Mouse (Mus musculus): ENCODE data around the gene Foxj2. TPM values are rescaled to one million over a fixed set of nuclear protein-coding genes. Genes with fewer than 3 reads are reported as not detected.

Gene Foxj2
- total and polyA plus RNA-seq, 2 experiments from 2014 or later, result 4.4 to 17.8 TPM

DNA sequence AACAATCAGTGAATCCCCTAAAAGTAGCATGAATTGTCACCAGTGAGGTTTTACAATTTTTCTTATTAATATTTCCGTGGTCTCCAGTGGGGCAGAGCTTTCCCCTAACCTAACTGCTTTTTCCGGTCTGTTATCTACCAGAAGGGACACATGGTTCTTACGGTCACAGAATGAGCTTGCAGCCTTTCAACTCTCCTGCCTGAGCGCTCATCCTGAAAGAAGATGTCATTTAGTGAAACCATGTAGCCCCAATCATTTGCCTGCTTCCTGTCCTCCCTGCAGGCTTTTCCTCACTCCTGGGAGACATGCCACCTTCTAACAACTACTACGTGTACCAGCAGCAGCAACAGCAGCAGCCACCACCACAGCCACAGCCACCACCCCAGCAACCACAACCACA is 17.8 kb downstream of the Foxj2 start:
- Histone ChIP-seq H3K4me1 (ENCODE audit: control insufficient read depth, insufficient read depth) (no peaks in the 10 kb centered on the region), H3K27me3 (ENCODE audit: control insufficient read depth, insufficient read depth, low read length) (no peaks in the 10 kb centered on the region), H3K9ac (replicated peaks; ENCODE audit: low read depth, low read length) (no peak overlapping the region), H3K4me2 (ENCODE audit: low read depth, low read length) (no peak overlapping the region), H3K27ac (ENCODE audit: low read depth) (no peak overlapping the region), H3K4me3 (ENCODE audit: low read depth, low read length) (no peak overlapping the region), H3K9me3 (replicated peaks; ENCODE audit: control insufficient read depth, low read length) (no peaks in the 10 kb centered on the region; the same call in 1 of the 2 replicates), H3K36me3 (replicated peaks; ENCODE audit: control insufficient read depth, insufficient read depth, low read length) (peaks cover 95% of the 10 kb centered on the region)
- TF ChIP-seq EP300 (IDR thresholded peaks at IDR 0.05; ENCODE audit: low read depth), result no peak
- no peak for TF ChIP-seq CTCF (IDR thresholded peaks at IDR 0.05; ENCODE audit: low read depth)
- 89% methylated on average over 5 of the region's 5 CpGs for WGBS
- no peak for DNase-seq (ENCODE audit: low spot score)
- ATAC-seq (ENCODE audit: insufficient read depth, low read depth), result no peak

DNA sequence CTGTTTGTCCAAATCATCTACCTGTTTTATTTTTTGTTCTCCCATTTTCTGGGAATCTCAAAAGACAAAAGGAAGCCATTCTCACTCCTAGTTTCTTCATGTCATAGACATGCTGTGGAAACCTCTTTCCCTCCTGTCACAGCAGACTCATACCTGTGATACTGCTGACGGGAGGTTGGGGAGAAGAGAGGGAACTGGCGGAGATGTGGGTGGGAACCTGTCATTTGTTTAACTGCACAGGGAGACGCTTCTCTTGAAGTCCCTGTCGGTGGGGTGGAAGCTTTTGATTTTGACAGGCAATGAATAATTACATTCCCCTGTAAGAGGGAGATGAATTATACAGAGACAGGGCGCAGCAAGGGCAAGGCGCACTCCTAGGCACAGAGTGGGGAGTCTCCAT is 24.0 kb downstream of the Foxj2 start:
- H3K9ac ChIP-seq (replicated peaks; ENCODE audit: low read depth, low read length), result no peak overlapping the region
- no peak overlapping the region for H3K4me2 ChIP-seq (ENCODE audit: low read depth, low read length)
- peaks cover 67% of the 10 kb centered on the region for H3K36me3 ChIP-seq (replicated peaks; ENCODE audit: control insufficient read depth, insufficient read depth, low read length)
- 84% methylated on average over 6 of the region's 6 CpGs for WGBS
- no peak for DNase-seq (ENCODE audit: low spot score)
- TF ChIP-seq CTCF (IDR thresholded peaks at IDR 0.05; ENCODE audit: low read depth), result no peak
- no peak for TF ChIP-seq EP300 (IDR thresholded peaks at IDR 0.05; ENCODE audit: low read depth)
- H3K9me3 ChIP-seq (replicated peaks; ENCODE audit: control insufficient read depth, low read length), result no peaks in the 10 kb centered on the region
- no peak overlapping the region for H3K27ac ChIP-seq (ENCODE audit: low read depth)
- no peaks in the 10 kb centered on the region for H3K4me1 ChIP-seq (ENCODE audit: control insufficient read depth, insufficient read depth)
- no peak for ATAC-seq (ENCODE audit: insufficient read depth, low read depth)
- H3K4me3 ChIP-seq (ENCODE audit: low read depth, low read length), result no peak overlapping the region
- no peaks in the 10 kb centered on the region for H3K27me3 ChIP-seq (ENCODE audit: control insufficient read depth, insufficient read depth, low read length)

DNA sequence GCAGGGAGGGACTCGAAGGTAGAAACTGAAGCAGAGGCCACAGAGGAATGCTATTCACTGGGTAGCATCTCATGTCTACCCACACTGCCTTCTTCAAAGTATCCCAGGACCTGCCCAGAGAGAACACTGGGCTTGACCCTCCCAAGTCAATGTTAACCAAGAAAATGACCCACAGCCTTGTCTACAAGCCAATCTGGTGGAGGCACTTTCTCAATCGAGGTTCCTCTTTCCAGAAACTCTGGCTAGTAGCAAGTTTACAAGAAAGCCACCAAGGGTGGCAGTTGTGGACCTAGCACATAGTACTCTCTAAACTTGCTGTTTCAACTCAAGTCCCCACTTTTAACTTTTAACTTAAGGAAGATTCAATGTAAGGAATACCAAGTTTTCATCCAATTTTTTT is 33.0 kb downstream of the Foxj2 start:
- no peak overlapping the region for H3K4me3 ChIP-seq (ENCODE audit: low read depth, low read length)
- no peak for TF ChIP-seq EP300 (IDR thresholded peaks at IDR 0.05; ENCODE audit: low read depth)
- no peak for TF ChIP-seq CTCF (IDR thresholded peaks at IDR 0.05; ENCODE audit: low read depth)
- no peak for DNase-seq (ENCODE audit: low spot score)
- H3K27ac ChIP-seq (ENCODE audit: low read depth), result no peak overlapping the region
- no peak overlapping the region for H3K9ac ChIP-seq (replicated peaks; ENCODE audit: low read depth, low read length)
- no peaks in the 10 kb centered on the region for H3K36me3 ChIP-seq (replicated peaks; ENCODE audit: control insufficient read depth, insufficient read depth, low read length)
- no peaks in the 10 kb centered on the region for H3K27me3 ChIP-seq (ENCODE audit: control insufficient read depth, insufficient read depth, low read length)
- no peak for ATAC-seq (ENCODE audit: insufficient read depth, low read depth)
- WGBS, result 41% methylated on average over 2 of the region's 2 CpGs
- no peaks in the 10 kb centered on the region for H3K4me1 ChIP-seq (ENCODE audit: control insufficient read depth, insufficient read depth)
- no peak overlapping the region for H3K4me2 ChIP-seq (ENCODE audit: low read depth, low read length)
- H3K9me3 ChIP-seq (replicated peaks; ENCODE audit: control insufficient read depth, low read length), result no peaks in the 10 kb centered on the region

DNA sequence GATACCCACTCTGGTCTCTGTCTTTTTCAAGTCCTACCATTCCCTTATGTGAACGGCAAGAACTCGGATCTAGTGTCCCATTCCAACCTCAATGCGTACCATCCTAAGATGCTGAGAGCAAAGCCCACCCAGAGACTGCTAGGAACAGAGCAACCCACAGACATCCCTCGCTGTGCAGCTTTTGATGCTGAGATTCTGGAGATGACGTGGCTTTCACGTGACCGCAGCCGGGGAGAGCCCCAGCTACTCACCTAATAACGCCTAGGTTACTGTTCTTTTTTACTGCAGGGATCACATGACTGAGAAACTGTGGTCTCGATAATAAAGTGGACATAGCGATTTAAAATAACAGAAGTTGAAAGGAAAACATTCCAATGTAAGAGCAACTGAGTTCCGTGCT is 34.8 kb downstream of the Foxj2 start:
- DNase-seq (ENCODE audit: low spot score) (no peak), ATAC-seq (ENCODE audit: insufficient read depth, low read depth) (no peak)
- 74% methylated on average over 12 of the region's 12 CpGs for WGBS
- Histone ChIP-seq H3K27me3 (ENCODE audit: control insufficient read depth, insufficient read depth, low read length) (no peaks in the 10 kb centered on the region), H3K27ac (ENCODE audit: low read depth) (no peak overlapping the region), H3K4me2 (ENCODE audit: low read depth, low read length) (no peak overlapping the region), H3K4me3 (ENCODE audit: low read depth, low read length) (no peak overlapping the region), H3K4me1 (ENCODE audit: control insufficient read depth, insufficient read depth) (no peaks in the 10 kb centered on the region), H3K9ac (replicated peaks; ENCODE audit: low read depth, low read length) (no peak overlapping the region), H3K36me3 (replicated peaks; ENCODE audit: control insufficient read depth, insufficient read depth, low read length) (no peaks in the 10 kb centered on the region), H3K9me3 (replicated peaks; ENCODE audit: control insufficient read depth, low read length) (no peaks in the 10 kb centered on the region)
- TF ChIP-seq CTCF (IDR thresholded peaks at IDR 0.05; ENCODE audit: low read depth), result no peak
- TF ChIP-seq EP300 (IDR thresholded peaks at IDR 0.05; ENCODE audit: low read depth), result no peak

DNA sequence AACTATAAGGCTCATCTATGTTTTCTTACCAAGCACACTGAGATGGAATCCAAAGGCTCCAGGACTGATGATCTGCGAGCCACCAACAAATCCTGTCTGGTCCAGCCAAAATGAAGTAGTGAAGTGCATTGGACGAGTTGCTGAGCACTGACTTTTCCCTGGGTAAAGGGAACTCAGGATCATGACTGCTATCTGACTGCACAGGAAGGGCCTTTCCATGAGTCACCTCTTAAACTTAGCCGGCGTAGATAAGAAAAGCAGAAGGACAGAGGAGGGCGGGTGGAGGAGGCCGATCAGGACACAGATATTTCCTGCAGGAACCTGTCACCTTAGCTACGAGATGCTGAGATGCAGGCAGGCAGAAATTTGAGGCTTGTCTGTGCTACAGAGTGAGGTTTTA is 36.2 kb downstream of the Foxj2 start, which contains the start of gene C3ar1:
C3ar1 (minus strand) TSS at position 207 of the 400 bp plus-strand sequence.
- DNase-seq (ENCODE audit: low spot score), result no peak
- Histone ChIP-seq H3K4me1 (ENCODE audit: control insufficient read depth, insufficient read depth) (no peaks in the 10 kb centered on the region), H3K36me3 (replicated peaks; ENCODE audit: control insufficient read depth, insufficient read depth, low read length) (no peaks in the 10 kb centered on the region), H3K9ac (replicated peaks; ENCODE audit: low read depth, low read length) (no peak within 1 kb of the TSS), H3K9me3 (replicated peaks; ENCODE audit: control insufficient read depth, low read length) (no peaks in the 10 kb centered on the region), H3K27me3 (ENCODE audit: control insufficient read depth, insufficient read depth, low read length) (no peaks in the 10 kb centered on the region), H3K4me3 (ENCODE audit: low read depth, low read length) (no peak within 1 kb of the TSS), H3K4me2 (ENCODE audit: low read depth, low read length) (no peak within 1 kb of the TSS), H3K27ac (ENCODE audit: low read depth) (no peak within 1 kb of the TSS)
- 0 out of 2 replicates have a peak, but pooled peaks have one; percentile 20 for ATAC-seq (ENCODE audit: insufficient read depth, low read depth)
- WGBS, result 14% methylated on average over 7 of the region's 7 CpGs
- TF ChIP-seq CTCF (IDR thresholded peaks at IDR 0.05; ENCODE audit: low read depth) (no peak), EP300 (IDR thresholded peaks at IDR 0.05; ENCODE audit: low read depth) (no peak)

DNA sequence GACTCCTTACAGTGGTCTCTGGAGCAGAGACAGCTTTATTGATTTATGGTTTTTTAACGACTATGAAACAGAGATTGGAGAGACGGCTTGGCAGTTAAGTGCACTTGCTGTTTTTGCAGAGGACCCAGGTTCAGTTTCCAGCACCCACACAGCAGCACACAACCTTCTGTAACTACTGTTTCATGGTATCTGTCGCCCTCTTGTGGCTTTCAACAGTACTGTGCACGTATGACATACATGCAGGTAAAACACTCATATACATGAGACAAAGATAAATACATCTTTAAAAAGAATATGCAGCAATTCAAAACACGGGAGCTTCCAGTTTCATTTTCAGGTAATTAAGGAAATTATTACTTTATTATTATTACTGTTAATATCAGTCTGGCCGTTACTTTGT is 42.7 kb downstream of the Foxj2 start:
- WGBS, result 72% methylated on average over 6 of the region's 6 CpGs
- Histone ChIP-seq H3K9me3 (replicated peaks; ENCODE audit: control insufficient read depth, low read length) (peaks cover 9% of the 10 kb centered on the region; the same call in 1 of the 2 replicates), H3K27ac (ENCODE audit: low read depth) (no peak overlapping the region), H3K9ac (replicated peaks; ENCODE audit: low read depth, low read length) (no peak overlapping the region), H3K36me3 (replicated peaks; ENCODE audit: control insufficient read depth, insufficient read depth, low read length) (no peaks in the 10 kb centered on the region), H3K4me3 (ENCODE audit: low read depth, low read length) (no peak overlapping the region), H3K27me3 (ENCODE audit: control insufficient read depth, insufficient read depth, low read length) (no peaks in the 10 kb centered on the region), H3K4me1 (ENCODE audit: control insufficient read depth, insufficient read depth) (no peaks in the 10 kb centered on the region), H3K4me2 (ENCODE audit: low read depth, low read length) (no peak overlapping the region)
- DNase-seq (ENCODE audit: low spot score) (no peak), ATAC-seq (ENCODE audit: insufficient read depth, low read depth) (no peak)
- TF ChIP-seq EP300 (IDR thresholded peaks at IDR 0.05; ENCODE audit: low read depth) (no peak), CTCF (IDR thresholded peaks at IDR 0.05; ENCODE audit: low read depth) (no peak)
